Mouse (Mus musculus) right cerebral cortex, postnatal 36 days (tissue): ENCODE data around the gene Tuba1c.
A peak's percentile ranks its signal among the peaks of the same experiment; 100 is the strongest.
"Not testable (repeated sequence)": the region's sequence is repeated elsewhere in the genome, so short reads cannot be mapped to it uniquely, and the experiment has no call there.

Experiments
- DNase-seq, 2 experiments: peaks; one replicate each; pipeline ENCODE4 v3.0.0; 2022; ENCODE audit warnings: low spot score in 2 of 2, mixed read lengths in 1 of 2

Tuba1c gene

DNA sequence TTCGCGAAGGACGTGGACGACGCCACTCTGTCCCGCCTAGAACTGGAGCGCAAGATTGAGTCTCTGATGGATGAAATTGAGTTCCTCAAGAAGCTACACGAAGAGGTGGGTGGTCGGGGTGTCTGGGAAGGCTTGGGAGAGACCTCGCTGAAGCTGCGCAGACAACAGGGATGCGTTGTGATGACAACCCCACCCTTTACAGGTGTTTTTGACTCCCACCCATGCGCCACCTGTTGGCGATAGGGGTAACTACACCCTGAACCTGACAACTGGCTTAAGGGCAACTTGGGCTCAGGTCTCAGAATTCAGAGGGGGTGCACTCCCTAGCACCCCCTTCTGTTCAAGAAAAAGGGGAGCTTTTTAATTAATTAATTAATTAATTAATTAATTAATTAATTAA, 26.6 kb downstream of the Tuba1c start:
- DNase-seq: no peak

DNA sequence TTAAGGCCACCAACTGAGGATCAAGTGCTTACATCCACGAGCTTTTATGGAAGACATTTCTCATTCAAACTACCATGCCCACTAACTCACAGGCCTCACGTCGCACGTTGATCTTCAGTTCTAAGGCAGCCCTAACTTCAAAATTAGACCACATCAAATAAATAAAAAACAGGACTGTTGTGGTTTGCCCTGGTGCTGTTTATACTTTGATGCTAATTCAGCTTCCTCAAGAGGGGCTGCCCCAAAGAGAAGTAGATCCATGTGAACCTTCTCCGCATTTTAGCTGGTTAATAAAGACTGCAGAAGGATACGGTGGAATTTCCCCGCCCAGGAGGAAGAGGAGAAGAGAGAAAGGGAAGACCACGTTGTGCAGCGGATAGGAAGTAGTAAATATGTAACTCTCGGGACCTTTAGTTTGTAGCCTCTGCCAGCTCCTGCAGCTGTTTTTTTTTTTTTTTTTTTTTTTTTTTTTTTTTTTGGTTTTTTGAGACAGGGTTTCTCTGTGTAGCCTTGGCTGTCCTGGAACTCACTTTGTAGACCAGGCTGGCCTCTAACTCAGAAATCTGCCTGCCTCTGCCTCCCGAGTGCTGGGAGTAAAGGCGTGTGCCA, 36.0 kb downstream of the Tuba1c start:
- DNase-seq: no peak

DNA sequence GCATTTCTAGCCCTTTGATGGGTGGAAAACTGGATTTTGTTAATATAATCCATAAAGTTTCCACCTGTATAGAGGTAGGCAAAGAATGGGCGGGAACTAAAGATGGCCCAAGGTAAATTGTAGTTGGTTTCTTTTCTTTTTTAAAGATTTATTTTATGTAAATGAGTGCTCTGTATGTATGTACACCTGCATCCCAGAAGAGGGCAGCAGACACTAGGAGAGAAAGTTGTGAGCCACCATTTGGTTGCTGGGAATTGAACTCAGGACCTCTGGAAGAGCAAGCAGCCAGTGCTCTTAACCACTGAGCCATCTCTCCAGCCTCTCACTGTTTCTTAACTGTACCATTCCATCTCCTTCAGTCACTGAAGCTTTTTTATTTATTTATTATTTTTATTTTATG, 42.3 kb downstream of the Tuba1c start:
- no peak for DNase-seq

DNA sequence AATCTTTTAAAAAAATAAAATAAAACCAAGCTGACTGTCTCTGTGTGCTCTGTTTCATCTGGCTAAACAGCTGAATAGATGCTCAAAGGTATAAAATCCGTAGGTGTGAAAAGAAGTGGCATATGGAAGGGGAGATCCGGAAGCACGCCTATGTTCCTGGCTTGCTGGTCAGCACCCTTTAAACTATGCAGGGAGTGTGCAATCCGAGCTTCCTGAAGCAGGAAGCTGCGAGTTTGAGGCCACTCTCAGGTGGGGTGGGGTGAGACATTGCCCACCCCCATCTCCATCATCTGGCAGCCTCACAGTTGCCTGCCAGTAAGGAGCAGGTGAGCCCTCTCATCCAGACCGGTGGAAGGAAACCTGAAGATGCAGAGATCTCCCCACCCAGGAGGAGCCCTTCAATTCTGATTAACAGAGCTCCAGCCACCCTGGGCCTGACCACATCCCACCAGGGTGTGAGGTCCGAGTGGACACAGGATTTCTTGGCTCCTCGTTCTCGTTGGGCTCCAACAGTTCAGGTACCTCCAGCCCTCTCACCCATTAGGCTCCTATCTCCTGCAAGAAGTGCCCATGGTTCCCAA, 44.4 kb downstream of the Tuba1c start, which contains the start of gene Troap:
TSS of gene Troap (plus strand) at position 557 of the 581 bp plus-strand sequence.
- DNase-seq: no peak

DNA sequence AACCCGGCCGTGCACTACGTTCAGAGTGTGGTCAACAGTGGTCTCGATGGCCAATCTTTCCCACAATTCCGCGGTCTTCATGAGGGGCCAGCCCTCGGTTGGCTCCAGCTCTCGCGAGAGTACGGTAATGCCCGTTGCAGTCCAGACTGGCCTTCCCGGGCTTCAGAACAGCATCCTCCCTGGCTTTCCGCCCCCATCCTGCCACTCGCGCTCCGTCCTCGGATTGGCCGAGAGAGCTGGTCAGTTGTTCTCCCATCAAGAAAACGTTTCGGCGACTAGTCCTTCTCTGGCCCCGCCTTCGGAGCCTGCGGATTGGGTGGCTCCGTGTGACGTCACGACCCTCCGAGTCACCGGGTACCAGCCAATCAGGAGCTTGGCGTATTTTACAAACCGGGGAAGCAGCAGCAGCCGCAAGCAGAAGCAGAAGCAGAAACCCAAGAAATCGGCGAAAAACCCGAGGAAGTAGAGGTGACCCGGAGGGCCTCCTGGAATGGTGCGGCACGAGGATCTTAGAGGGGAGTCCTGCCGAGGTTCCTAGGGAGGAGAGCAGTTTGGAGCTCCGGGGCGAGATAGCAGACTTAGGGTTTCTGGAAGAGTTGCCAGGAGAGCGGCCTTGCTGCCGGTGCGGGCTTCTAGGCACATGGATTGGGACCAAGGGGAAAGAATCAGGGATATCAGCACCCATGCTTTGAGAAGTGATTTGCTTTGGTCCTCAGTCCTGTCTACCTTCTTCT, 45.1 kb downstream of the Tuba1c start:
- peak; percentile 97 to 98 for DNase-seq

DNA sequence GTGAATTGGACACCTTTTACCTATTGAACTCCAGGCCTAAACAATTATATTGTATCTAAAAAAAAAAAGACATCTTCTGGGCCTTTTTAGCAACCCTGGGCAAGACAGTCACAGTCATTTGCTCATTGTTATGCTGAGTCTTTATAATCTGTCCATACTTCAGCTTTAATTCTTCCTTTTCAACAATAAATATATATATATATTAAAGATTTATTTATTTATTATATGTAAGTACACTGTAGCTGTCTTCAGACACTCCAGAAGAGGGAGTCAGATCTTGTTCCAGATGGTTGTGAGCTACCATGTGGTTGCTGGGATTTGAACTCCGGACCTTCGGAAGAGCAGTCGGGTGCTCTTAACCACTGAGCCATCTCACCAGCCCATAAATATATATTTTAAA, 46.3 kb downstream of the Tuba1c start:
- DNase-seq: not testable (repeated sequence)

DNA sequence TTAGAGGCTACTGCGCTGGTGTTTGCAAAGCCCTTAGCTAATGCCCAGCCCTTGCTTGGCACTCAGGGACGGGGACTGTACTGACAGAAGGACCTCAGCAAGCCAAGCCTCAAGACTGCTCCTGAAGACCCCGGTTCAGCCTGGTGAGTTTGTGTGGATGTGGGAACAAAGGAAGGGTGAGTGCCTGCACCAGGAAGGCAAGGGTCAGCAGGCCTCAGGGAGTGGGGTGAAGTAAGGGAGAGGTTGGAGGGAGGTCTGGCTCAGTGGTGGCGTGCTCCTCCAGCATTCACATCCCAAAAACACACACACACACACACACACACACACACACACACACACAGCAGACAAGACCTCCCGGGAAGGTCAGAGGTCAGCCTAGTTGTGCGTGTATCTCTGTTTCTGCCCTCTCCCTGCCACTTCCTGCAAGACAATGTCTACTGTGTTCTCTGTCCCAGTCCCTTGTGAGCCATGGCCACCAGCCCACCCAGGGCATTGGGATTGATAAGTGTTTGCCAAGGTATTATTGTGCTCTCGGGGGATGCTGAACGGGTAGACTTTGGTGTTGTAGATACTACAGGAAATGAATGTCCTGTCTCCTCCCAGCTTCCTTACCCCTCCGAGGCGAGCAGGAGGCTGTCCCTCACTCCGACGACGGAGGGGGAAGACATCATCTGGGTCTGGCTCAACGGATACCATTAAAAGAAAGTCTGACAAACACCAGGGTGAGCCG, 48.7 kb downstream of the Tuba1c start:
- no peak for DNase-seq

DNA sequence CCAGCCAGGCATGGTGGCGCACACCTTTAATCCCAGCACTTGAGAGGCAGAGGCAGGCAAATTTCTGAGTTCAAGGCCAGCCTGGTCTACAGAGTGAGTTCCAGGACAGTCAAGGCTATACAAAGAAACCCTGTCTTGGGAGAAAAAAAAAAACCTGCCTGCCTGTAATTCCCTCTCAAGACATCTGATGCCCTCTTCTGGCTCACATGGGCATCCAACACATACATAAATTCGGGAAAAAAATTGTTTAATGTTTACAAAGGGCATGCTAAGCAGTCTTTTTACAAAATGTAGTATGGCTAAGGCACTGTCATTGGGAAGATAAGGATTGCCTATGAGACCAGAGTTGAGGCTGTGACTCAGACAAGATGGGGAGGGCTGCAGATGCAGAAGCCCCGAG, 50.1 kb downstream of the Tuba1c start:
- no peak for DNase-seq

DNA sequence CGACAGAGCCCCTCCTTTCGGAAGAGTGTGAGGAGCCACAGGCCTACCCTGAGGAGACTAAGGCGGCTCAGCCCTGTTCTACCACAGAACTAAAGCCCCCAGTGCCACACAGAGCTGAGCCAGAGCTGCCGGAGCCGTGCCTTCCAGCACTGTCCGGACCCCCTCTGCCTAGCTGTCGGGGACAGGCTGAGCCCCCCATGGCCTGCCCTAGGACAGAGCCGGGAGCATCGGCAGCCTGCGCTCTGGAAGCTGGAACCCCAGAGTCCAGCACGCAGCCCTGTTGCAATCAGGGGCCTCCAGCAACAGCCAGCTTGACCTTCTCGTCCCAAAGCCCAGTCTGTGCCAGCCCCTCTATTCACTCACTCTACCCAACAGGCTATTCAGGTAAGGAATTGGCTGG, 52.6 kb downstream of the Tuba1c start:
- no peak for DNase-seq

DNA sequence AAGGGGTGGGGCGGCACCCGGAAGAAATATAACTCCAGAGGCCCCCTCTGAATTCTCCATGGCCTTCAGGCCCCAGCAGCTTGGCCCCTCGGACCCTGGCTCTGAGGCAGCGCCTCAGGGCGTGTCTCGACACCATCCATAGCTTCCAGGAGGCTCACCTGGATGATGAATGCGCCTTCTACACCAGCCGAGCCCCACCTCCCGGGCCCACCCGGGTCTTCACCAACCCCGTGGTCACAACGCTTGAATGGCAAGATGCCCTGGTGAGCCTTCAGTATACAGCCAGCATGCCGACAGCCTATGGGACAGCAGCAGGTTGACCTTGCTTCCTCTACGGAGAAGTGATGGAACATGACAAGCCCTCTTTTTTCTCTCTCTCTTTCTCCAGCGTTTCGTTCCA, 53.1 kb downstream of the Tuba1c start:
- DNase-seq: no peak

DNA sequence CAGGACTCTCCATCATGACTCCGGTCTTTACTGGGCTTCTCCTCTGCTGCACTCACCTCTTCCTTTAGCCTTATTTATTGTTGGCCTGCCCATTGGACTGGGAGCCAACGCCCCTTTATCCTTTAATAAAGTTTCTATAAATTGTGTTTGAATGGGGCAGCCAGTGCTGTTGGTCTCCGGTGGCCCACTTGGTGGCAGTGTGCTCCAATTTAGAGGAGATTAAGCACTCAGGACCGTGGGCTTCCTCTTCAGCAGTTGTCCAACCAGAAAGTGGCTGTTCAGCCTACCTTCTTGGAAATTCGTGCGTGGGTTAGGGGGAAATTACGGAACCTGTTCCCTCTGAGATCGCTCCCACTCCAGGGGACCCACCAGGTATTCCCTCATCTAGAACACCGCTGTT, 53.6 kb downstream of the Tuba1c start:
- no peak for DNase-seq

DNA sequence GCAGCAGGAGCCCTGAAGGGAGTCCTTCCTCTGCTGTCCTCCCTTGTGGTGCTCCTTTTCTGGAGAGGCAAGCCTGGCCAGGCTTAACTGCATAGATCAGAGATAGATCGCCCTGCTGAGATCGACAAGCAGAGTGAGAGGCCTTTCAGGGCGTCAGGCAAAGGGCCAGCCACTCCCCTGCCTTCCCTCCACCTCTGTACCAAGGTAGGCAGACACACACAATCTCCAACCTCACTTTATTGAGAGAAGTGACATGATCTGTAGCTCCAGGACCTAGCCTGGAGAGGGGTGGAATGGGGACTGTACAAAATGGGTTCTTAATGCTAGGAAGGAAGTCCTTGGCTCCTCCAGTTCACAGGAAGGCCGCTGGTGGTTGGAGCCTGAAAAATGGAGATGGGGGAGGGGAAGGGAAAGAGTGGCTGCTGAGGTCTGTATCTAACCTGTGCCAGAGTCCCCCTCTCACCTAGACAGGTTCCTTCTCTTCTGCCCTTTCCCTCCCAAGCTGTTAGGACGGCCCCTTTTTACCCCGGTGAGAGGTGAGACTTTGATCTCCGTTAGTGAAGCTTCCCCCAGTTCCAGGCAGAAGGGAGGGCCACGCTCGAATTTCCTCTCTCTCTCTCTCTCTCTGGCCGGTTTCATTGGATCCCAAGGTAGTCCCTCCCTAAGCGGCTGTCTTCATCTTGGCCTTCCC, 54.3 kb downstream of the Tuba1c start:
- DNase-seq: no peak

DNA sequence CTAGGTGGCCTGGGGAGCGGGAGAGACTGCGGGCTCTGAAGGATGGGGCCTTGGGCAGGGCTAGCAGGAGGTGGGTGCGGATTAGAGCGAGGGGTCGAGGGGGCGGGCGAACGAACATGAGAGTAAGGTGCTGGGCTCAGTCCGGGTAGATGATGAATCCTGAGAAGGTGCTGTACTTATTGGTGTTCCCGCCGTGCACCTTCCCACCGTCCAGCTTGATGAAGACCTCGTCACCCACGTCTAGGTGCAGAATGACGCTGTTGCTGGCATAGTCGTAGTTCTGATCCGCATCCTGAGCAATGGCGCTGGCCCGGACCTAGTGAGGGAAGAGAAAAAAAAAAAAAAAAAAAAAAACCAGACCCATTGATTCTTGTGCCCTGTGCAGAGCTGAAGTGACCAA, 54.9 kb downstream of the Tuba1c start:
- DNase-seq: no peak

DNA sequence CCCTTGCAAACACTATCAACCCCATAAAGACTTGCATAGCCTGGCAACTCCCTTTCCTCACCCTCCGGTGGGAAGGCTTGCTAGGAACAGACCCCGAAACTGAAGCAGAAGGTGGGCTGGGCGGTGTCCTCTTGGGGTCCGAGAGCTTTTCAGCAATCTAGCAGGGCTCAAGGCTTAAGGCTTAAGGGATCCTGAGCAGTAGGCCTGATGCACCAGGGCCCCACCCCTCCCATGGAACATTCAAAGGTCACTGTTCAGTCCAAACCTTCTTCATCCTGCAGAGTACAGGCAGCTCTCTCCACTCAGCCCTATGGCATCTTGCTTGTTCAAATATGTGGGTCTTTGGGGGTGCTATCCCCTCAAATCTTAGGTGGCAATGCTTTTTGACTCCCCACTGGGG, 56.3 kb downstream of the Tuba1c start:
- no peak for DNase-seq

DNA sequence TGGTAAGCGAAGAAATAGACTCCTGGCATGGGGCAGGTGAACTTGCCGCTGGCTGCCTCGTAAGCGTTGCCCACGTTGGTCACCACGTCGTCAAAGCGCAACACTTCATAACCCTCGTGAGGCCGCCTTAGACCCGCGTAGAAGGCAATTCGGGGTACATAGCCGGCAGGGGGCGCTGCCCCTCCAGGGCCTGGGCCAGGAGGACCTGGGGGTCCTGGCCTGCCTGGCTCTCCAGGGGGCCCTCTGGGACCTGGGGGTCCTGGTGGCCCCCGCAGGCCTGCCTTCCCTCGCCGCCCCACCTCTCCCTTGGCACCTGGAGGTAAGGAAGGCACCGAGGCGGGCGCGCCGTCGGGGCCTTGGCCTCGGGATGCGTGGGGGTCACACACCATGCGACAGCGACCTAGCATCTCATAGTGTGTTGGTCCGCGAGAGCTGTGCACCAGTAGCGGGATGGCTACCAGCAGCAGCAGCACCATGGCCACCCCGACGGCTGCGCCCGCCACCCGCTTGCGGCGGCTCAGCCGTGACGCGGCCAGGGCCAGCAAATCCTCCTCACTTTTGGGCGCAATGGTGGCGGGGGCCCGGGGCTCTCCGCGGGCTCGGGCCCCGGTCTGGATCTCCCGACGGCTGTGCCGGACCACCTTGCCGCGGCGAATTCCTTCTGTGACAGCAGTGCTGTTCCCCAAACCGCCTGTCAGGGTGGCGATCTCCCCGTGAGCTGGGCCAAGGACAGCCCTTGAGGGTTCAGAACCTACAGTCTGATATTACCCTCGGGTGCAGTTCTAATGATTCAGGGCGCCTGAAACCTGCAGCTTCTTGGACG, 57.8 kb downstream of the Tuba1c start, which contains the start of gene C1ql4:
TSS of gene C1ql4 (minus strand) at position 565 of the 823 bp plus-strand sequence.
- DNase-seq: no peak
